Mouse (Mus musculus): ENCODE measurements at regions not wholly inside any gene's neighbourhood (a gene's known extent, or its start where the extent isn't known, plus 50 kb on each side); places are given as distances from the start of the nearest gene placed in this dataset.
A peak's percentile ranks its signal among the peaks of the same experiment; 100 is the strongest.
"Not testable (repeated sequence)": the region's sequence is repeated elsewhere in the genome, so short reads cannot be mapped to it uniquely, and the experiment has no call there.

GRCm38 (mm10) chr11:111957721-111958287 lies 824.2 kb upstream of the Sox9 start:
- no peak for DNase-seq (ENCODE audit: low read depth, low spot score)

GRCm38 (mm10) chr11:111961047-111961837 lies 820.8 kb upstream of the Sox9 start:
- DNase-seq (ENCODE audit: low read depth, low spot score) = no peak

GRCm38 (mm10) chr11:111961846-111962245 lies 820.2 kb upstream of the Sox9 start:
- no peak for DNase-seq (ENCODE audit: low read depth, low spot score)

GRCm38 (mm10) chr11:111964066-111964465 lies 818.0 kb upstream of the Sox9 start:
- DNase-seq (ENCODE audit: low read depth, low spot score) = no peak

GRCm38 (mm10) chr11:111966401-111966800 lies 815.6 kb upstream of the Sox9 start:
- DNase-seq (ENCODE audit: low read depth, low spot score) = no peak

- DNase-seq (ENCODE audit: low read depth, low spot score) = no peak
Measured at GRCm38 (mm10) chr11:111971001-111971400, 811.0 kb upstream of the Sox9 start.

- DNase-seq (ENCODE audit: low read depth, low spot score) = no peak
Measured at GRCm38 (mm10) chr11:111978667-111979066, 803.4 kb upstream of the Sox9 start.

- DNase-seq (ENCODE audit: low read depth, low spot score) = no peak
Measured at GRCm38 (mm10) chr11:111996395-111996794, 785.6 kb upstream of the Sox9 start.

- not testable (repeated sequence) for DNase-seq (ENCODE audit: low read depth, low spot score)
Measured at GRCm38 (mm10) chr11:112010848-112011247, 771.2 kb upstream of the Sox9 start.

- no peak for DNase-seq (ENCODE audit: low read depth, low spot score)
Measured at GRCm38 (mm10) chr11:112017906-112018305, 764.1 kb upstream of the Sox9 start.

GRCm38 (mm10) chr11:112028031-112028430 lies 754.0 kb upstream of the Sox9 start:
- DNase-seq (ENCODE audit: low read depth, low spot score) = no peak

- DNase-seq (ENCODE audit: low read depth, low spot score) = no peak
Measured at GRCm38 (mm10) chr11:112038741-112039140, 743.3 kb upstream of the Sox9 start.

GRCm38 (mm10) chr11:112044455-112044854 lies 737.6 kb upstream of the Sox9 start:
- DNase-seq (ENCODE audit: low read depth, low spot score) = no peak

GRCm38 (mm10) chr11:112045353-112045752 lies 736.7 kb upstream of the Sox9 start:
- DNase-seq (ENCODE audit: low read depth, low spot score) = no peak

- DNase-seq (ENCODE audit: low read depth, low spot score) = no peak
Measured at GRCm38 (mm10) chr11:112050362-112050761, 731.7 kb upstream of the Sox9 start.

GRCm38 (mm10) chr11:112055591-112055990 lies 726.4 kb upstream of the Sox9 start:
- no peak for DNase-seq (ENCODE audit: low read depth, low spot score)

- peak; percentile 71 for DNase-seq (ENCODE audit: low read depth, low spot score)
Measured at GRCm38 (mm10) chr11:112067176-112067575, 714.8 kb upstream of the Sox9 start.

- no peak for DNase-seq (ENCODE audit: low read depth, low spot score)
Measured at GRCm38 (mm10) chr11:112068821-112069220, 713.2 kb upstream of the Sox9 start.

GRCm38 (mm10) chr11:112071571-112071970 lies 710.5 kb upstream of the Sox9 start:
- no peak for DNase-seq (ENCODE audit: low read depth, low spot score)

GRCm38 (mm10) chr11:112081386-112081785 lies 700.6 kb upstream of the Sox9 start:
- no peak for DNase-seq (ENCODE audit: low read depth, low spot score)

- no peak for DNase-seq (ENCODE audit: low read depth, low spot score)
Measured at GRCm38 (mm10) chr11:112083019-112083418, 699.0 kb upstream of the Sox9 start.

GRCm38 (mm10) chr11:112092168-112092567 lies 689.9 kb upstream of the Sox9 start:
- DNase-seq (ENCODE audit: low read depth, low spot score) = no peak

GRCm38 (mm10) chr11:112095009-112095408 lies 687.0 kb upstream of the Sox9 start:
- DNase-seq (ENCODE audit: low read depth, low spot score) = no peak
